Mouse (Mus musculus) CH12.LX (cell line): ENCODE data around the gene Cbx2. TPM values are rescaled to one million over a fixed set of nuclear protein-coding genes. Genes with fewer than 3 reads are reported as not detected.

Source experiments
- DNase-seq: peaks from one replicate; pipeline ENCODE4 v3.0.0-alpha.2; 2013; ENCODE audit errors: extremely low read depth
- H3K27ac ChIP-seq: 2 replicates; pipeline ENCODE4 v1.5.1; 2012; ENCODE audit warnings: low read depth, mild to moderate bottlenecking, control low read depth, moderate library complexity; ENCODE audit not compliant: insufficient read depth
- H3K27me3 ChIP-seq: replicated peaks from 2 replicates; pipeline ENCODE3; 2012; ENCODE audit warnings: inconsistent platforms
- H3K36me3 ChIP-seq, 2 experiments: replicated peaks in 1 of 2; 2 replicates each; pipeline versions ENCODE3 to v1.6.1; 2012; ENCODE audit warnings: inconsistent platforms in 1 of 2, low read length in 1 of 2, mild to moderate bottlenecking in 1 of 2, mixed read lengths in 1 of 2, moderate library complexity in 1 of 2; ENCODE audit not compliant: control insufficient read depth in 1 of 2, insufficient read depth in 1 of 2
- H3K4me1 ChIP-seq, 2 experiments: 2 replicates each; pipeline ENCODE4 v1.6.1; 2012; ENCODE audit warnings: inconsistent platforms in 1 of 2, moderate library complexity in 1 of 2; ENCODE audit not compliant: insufficient read depth in 2 of 2, control insufficient read depth in 1 of 2
- H3K4me2 ChIP-seq: 2 replicates; pipeline ENCODE4 v1.6.1; 2012; ENCODE audit warnings: low read depth, mild to moderate bottlenecking, control low read depth; ENCODE audit not compliant: poor library complexity, insufficient read depth, severe bottlenecking
- H3K4me3 ChIP-seq, 3 experiments: fragments of 150-350 bp in 1 of 3; sonication (generic) in 1 of 3; replicated peaks in 1 of 3; 2 replicates each; pipeline versions ENCODE3 to v1.5.1; 2011 to 2012; ENCODE audit warnings: low read depth in 2 of 3, low read length in 2 of 3, mild to moderate bottlenecking in 2 of 3, moderate library complexity in 2 of 3, control low read depth in 1 of 3, improper control_type of control experiment in 1 of 3, inconsistent platforms in 1 of 3, mixed read lengths in 1 of 3; ENCODE audit not compliant: poor library complexity in 1 of 3
- H3K79me2 ChIP-seq: replicated peaks from 2 replicates; pipeline ENCODE4 v1.6.1; 2012; ENCODE audit warnings: mild to moderate bottlenecking, moderate library complexity; ENCODE audit not compliant: control insufficient read depth, poor library complexity, insufficient read depth, severe bottlenecking; ENCODE audit errors: extremely low read depth
- H3K9ac ChIP-seq: 2 replicates; pipeline ENCODE4 v1.6.1; 2012; ENCODE audit warnings: low read depth, mild to moderate bottlenecking, control low read depth, moderate library complexity; ENCODE audit not compliant: insufficient read depth
- H3K9me3 ChIP-seq: replicated peaks from 2 replicates; pipeline ENCODE3; 2012; ENCODE audit warnings: low read length, inconsistent platforms, mixed read lengths
- BHLHE40 ChIP-seq: IDR thresholded peaks from 2 replicates; pipeline ENCODE4 v1.6.1; 2011; ENCODE audit warnings: mild to moderate bottlenecking, low read depth, low read length, improper control_type of control experiment
- CHD2 ChIP-seq: IDR thresholded peaks from 2 replicates; pipeline ENCODE4 v1.6.1; 2011; ENCODE audit warnings: low read length, improper control_type of control experiment
- CTCF ChIP-seq, 2 experiments: IDR thresholded peaks in 1 of 2; conservative IDR thresholded peaks in 1 of 2; 2 replicates each; pipeline ENCODE4 v1.5.1; 2011 to 2012; ENCODE audit warnings: low read depth in 2 of 2, low read length in 2 of 2, improper control_type of control experiment in 1 of 2, inconsistent platforms in 1 of 2, mild to moderate bottlenecking in 1 of 2, moderate library complexity in 1 of 2
- ELF1 ChIP-seq: IDR thresholded peaks from 2 replicates; pipeline ENCODE4 v1.6.1; 2014; ENCODE audit warnings: low read depth, mild to moderate bottlenecking, inconsistent platforms, low read length, improper control_type of control experiment
- ETS1 ChIP-seq: conservative IDR thresholded peaks from 2 replicates; pipeline ENCODE4 v1.6.1; 2012; ENCODE audit warnings: low read depth, mild to moderate bottlenecking, inconsistent platforms, low read length, improper control_type of control experiment, moderate library complexity
- HCFC1 ChIP-seq: IDR thresholded peaks from 2 replicates; pipeline ENCODE4 v1.6.1; 2012; ENCODE audit warnings: low read depth, mild to moderate bottlenecking, inconsistent platforms, low read length, improper control_type of control experiment
- KAT2A ChIP-seq: IDR thresholded peaks from 2 replicates; pipeline ENCODE4 v1.6.1; 2012; ENCODE audit warnings: low read length, improper control_type of control experiment, inconsistent platforms; ENCODE audit not compliant: insufficient replicate concordance
- MAZ ChIP-seq: IDR thresholded peaks from 2 replicates; pipeline ENCODE4 v1.6.1; 2012; ENCODE audit warnings: low read depth, mild to moderate bottlenecking, inconsistent platforms, low read length, improper control_type of control experiment, moderate library complexity
- MEF2A ChIP-seq: IDR thresholded peaks from 2 replicates; pipeline ENCODE4 v1.6.1; 2014; ENCODE audit warnings: low read depth, mild to moderate bottlenecking, inconsistent platforms, low read length, improper control_type of control experiment, borderline replicate concordance
- NELFE ChIP-seq: IDR thresholded peaks from 2 replicates; pipeline ENCODE4 v1.6.1; 2011; ENCODE audit warnings: low read depth, low read length, improper control_type of control experiment
- NRF1 ChIP-seq: IDR thresholded peaks from 2 replicates; pipeline ENCODE4 v1.6.1; 2014; ENCODE audit warnings: low read depth, mild to moderate bottlenecking, inconsistent platforms, low read length, improper control_type of control experiment, moderate library complexity
- PAX5 ChIP-seq: IDR thresholded peaks from 2 replicates; pipeline ENCODE4 v1.6.1; 2012; ENCODE audit warnings: low read length, inconsistent platforms, mixed read lengths
- POLR2A ChIP-seq: IDR thresholded peaks from 2 replicates; pipeline ENCODE4 v1.6.1; 2011; ENCODE audit warnings: low read depth, mild to moderate bottlenecking, improper control_type of control experiment, low read length
- POLR2AphosphoS2 ChIP-seq: IDR thresholded peaks from 2 replicates; pipeline ENCODE4 v1.6.1; 2011; ENCODE audit warnings: low read depth, low read length, improper control_type of control experiment
- RCOR1 ChIP-seq: conservative IDR thresholded peaks from 2 replicates; pipeline ENCODE4 v1.6.1; 2012; ENCODE audit warnings: low read depth, mild to moderate bottlenecking, inconsistent platforms, low read length, improper control_type of control experiment
- UBTF ChIP-seq: IDR thresholded peaks from 2 replicates; pipeline ENCODE4 v1.6.1; 2012; ENCODE audit warnings: low read depth, mild to moderate bottlenecking, inconsistent platforms, low read length, improper control_type of control experiment, moderate library complexity
- USF1 ChIP-seq: IDR thresholded peaks from 2 replicates; pipeline ENCODE4 v1.6.1; 2014; ENCODE audit warnings: low read depth, mild to moderate bottlenecking, inconsistent platforms, low read length, improper control_type of control experiment
- ZC3H11A ChIP-seq: IDR thresholded peaks from 2 replicates; pipeline ENCODE4 v1.6.1; 2012; ENCODE audit warnings: low read depth, mild to moderate bottlenecking, inconsistent platforms, low read length, improper control_type of control experiment
- ZKSCAN1 ChIP-seq: IDR thresholded peaks from 2 replicates; pipeline ENCODE4 v1.6.1; 2012; ENCODE audit warnings: low read depth, inconsistent platforms, low read length, improper control_type of control experiment, borderline replicate concordance
- ZMIZ1 ChIP-seq: IDR thresholded peaks from 2 replicates; pipeline ENCODE4 v1.6.1; 2012; ENCODE audit warnings: low read depth, mild to moderate bottlenecking, inconsistent platforms, low read length, improper control_type of control experiment
- ZNF384 ChIP-seq: IDR thresholded peaks from 2 replicates; pipeline ENCODE4 v1.6.1; 2012; ENCODE audit warnings: low read depth, low read length, improper control_type of control experiment, inconsistent platforms
- dilution Hi-C: fragments of 300-500 bp; cut with MboI; formaldehyde crosslinking; loops from 2 replicates; pipeline ENCODE4 v1.14.3; 2020; ENCODE audit warnings: low sequenced_read_pairs; ENCODE audit not compliant: extremely low pct_unique_long_range_greater_than_20kb, extremely low pct_ligation_motif_present
- in situ Hi-C: fragments of 300-500 bp; cut with MboI; formaldehyde crosslinking; loops from 3 replicates; pipeline ENCODE4 v1.14.3; 2019; ENCODE audit warnings: low sequenced_read_pairs, low pct_ligation_motif_present, low pct_unique_long_range_greater_than_20kb, mixed read lengths
- polyA plus RNA-seq: library from polyadenylated mRNA; unstranded; fragments of >175 nt; gene quantifications from 2 replicates; pipeline ENCODE4 v1.2.1, GENCODE M21; 2012; ENCODE audit warnings: low read depth; ENCODE audit not compliant: insufficient read length
- total RNA-seq, 2 experiments: library from RNA; depleted of rRNA; stranded (reverse); fragments of 300-350 nt in 1 of 2; fragments of >200 nt in 1 of 2; gene quantifications; 2 replicates each; pipeline ENCODE4 v1.2.3; 2012 to 2014

Gene Cbx2
- total and polyA plus RNA-seq, 3 experiments = 2.8 to 15.5 (median 3.9) TPM

DNA sequence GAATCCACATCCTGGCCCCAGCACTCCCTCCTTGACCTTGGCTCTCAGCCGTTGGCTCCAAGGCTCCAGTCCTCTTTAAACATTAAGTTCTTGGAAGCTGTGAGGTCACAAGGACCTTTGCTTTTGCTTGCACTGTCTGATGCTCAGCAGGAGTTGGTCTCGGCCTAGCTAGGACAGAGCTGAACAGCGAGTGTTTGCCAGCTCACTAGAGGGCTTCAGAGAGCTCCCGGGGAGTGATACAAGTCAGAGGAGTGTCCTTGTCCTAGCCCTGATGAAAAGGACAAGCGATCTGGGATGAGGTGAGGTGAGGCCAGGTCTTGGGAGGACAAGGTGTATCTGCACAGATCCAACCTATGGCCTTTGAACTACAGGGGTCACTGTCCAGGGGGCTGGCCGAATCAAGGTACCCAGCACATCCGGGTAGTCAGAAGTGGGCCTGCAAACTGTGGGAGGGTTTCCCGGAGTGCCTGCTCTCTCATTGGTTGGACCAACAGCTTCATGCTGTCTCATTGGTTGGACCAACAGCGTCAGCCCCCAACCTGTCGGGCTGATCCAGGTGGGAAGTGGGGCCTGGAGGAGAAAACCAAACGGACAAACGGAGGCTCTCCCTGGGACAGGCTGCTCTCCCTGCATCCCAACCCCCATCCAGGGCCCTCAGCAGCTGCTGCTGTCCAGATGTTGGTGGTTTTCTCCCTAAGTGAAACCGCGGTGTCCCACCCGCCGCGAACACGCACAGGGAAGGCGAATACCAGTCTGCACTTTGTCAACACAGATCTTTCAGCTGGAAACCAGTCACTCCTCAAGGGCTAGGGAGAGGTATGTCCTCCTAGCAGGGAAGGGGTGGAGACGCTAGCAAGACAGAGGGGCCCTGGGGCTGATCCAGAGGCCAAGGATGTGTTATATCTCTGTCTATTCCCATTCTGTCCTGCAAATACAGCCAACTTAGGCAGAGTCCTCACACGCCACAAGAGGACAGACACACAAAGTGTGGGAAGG, 15.0 kb upstream of the Cbx2 start:
- Histone ChIP-seq H3K27ac (no peak overlapping the region), H3K4me2 (no peak overlapping the region), H3K36me3 (no peaks in the 10 kb centered on the region), H3K79me2 (no peaks in the 10 kb centered on the region), H3K4me1 (peaks cover 10 to 13% of the 10 kb centered on the region in 2 experiments; a peak in 3 of 4 replicates), H3K9me3 (peaks cover 31% of the 10 kb centered on the region), H3K27me3 (peaks cover 83% of the 10 kb centered on the region), H3K4me3 (no peak overlapping the region), H3K9ac (no peak overlapping the region)
- in situ Hi-C loops = no loop called here
- dilution Hi-C loops = no loop called here
- no peak for TF ChIP-seq NRF1
- TF ChIP-seq PAX5 = no peak
- no peak for TF ChIP-seq MAZ
- TF ChIP-seq USF1 = no peak
- no peak for DNase-seq

DNA sequence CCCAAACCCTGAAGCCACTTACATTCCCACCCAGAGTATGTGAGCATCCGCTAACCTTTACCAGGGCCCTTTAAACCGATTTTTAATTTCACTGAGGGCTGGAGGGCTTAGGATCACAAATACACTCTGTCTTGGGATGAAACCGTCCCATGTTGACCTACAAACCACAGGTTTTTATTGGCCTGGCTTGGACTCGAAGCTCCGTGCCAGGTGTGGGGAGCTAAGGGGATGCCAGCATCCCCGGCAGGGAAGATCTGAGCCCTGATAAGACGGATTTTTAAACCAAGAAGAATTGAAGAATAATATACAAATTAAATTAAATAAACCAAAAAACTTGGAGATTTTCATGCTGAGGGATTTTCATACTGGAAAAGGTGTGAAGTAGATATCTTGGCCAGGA, 8.3 kb upstream of the Cbx2 start:
- DNase-seq = no peak
- dilution Hi-C loops (no loop called here), in situ Hi-C loops (no loop called here)
- Histone ChIP-seq H3K4me2 (no peak overlapping the region), H3K9ac (no peak overlapping the region), H3K36me3 (no peaks in the 10 kb centered on the region), H3K9me3 (peaks cover 5% of the 10 kb centered on the region), H3K27me3 (peaks cover 83% of the 10 kb centered on the region), H3K4me3 (no peak overlapping the region), H3K79me2 (no peaks in the 10 kb centered on the region), H3K27ac (no peak overlapping the region), H3K4me1 (0 out of 4 replicates have a peak, but pooled peaks cover 0 to 3% of the 10 kb centered on the region in 2 experiments)
- TF ChIP-seq POLR2A = no peak
- TF ChIP-seq ZC3H11A = no peak
- no peak for TF ChIP-seq POLR2AphosphoS2
- no peak for TF ChIP-seq CTCF (conservative IDR thresholded peaks at IDR 0.05 in 1 of 2, IDR thresholded peaks at IDR 0.05 in 1 of 2; ENCODE audit: low read depth in 2 of 2, low read length in 2 of 2)
- TF ChIP-seq ETS1 = no peak
- TF ChIP-seq USF1 = no peak
- TF ChIP-seq RCOR1 = no peak
- no peak for TF ChIP-seq ZNF384
- TF ChIP-seq ELF1 = no peak
- TF ChIP-seq UBTF = no peak
- TF ChIP-seq BHLHE40 = no peak
- no peak for TF ChIP-seq ZKSCAN1
- no peak for TF ChIP-seq CHD2
- no peak for TF ChIP-seq ZMIZ1
- TF ChIP-seq MAZ = no peak
- no peak for TF ChIP-seq NELFE
- no peak for TF ChIP-seq HCFC1
- no peak for TF ChIP-seq KAT2A
- TF ChIP-seq MEF2A = no peak
